Mouse (Mus musculus) thymus, postnatal 14 days (tissue): ENCODE results near the gene Tuba8.

Source experiments
- DNase-seq: peaks from one replicate; pipeline ENCODE4 v3.0.0; 2021

The Tuba8 gene

GRCm38 (mm10) chr6:121210149-121210925 is at the start of gene Tuba8:
TSS of gene Tuba8 (plus strand) at chr6:121210696.
- DNase-seq, result peak; percentile 64

DNA sequence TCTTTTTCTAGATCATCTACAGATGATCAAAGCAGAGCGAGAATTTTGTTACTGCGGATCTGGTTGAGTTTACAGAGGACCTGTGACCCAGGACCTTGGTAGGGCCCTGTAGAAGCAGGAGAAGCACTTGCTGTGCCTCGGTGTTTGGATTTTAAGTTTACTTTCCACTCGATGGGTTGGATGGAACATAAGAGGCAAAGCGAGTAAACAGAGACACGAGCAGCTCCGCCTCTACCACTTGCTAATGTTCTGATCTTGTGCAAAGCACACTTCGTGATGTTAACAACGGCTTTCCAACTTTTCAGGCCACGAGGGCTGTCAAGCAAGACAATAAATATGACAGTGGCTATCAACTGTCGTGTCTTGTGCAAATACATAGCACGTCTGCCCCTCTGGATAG is 47.9 kb upstream of the Tuba8 start:
- DNase-seq, result no peak

- no peak for DNase-seq
Observed at GRCm38 (mm10) chr6:121166098-121166552, 44.4 kb upstream of the Tuba8 start.

DNA sequence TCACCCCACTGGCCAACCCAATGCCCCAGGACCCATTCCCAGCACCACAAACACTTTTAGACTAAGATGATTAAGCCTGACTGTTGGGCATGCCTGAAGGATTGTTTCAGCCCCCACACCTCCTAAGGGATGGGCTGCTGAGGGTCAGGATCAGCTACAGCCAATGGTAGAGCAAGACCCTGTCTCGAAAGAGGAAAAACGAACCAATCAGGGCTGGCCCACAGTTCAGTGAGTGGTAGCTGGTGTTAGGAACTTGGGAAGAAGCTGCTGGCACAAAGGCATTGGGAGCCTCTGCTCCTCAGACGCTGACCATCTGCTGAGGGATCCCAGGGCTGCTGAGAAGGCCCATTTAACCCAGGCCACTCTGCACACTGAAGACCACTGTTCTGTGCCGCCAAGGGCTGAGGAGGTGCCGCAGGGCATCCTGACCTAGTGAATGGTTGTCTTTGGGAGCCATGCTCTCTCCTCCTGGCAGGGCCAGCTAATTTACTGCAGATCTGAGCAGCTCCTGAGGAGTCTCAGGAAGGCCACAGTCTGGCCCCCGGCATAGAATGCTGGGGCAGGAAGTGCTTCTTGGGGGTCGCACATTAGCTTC is 43.0 kb upstream of the Tuba8 start:
- DNase-seq, result no peak

DNA sequence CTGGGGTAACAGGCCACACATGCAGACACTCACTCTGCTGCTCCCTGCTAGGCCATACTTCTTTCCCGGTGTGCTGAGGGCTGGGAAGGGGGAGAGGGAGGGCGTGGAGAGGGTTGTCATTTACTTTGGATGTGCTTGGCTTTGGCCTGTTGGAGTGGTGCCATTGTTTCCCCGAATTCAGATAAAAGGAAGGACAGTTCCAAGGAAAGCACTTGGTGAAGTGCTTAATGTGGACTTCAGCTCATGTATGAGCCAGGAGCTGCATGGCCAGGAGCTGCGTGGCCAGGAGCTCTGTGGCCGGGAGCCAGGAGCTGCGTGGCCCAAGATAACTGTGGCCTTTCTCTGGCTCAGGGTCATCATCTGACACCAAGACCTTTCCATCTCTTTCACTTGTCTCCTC is 39.4 kb upstream of the Tuba8 start:
- no peak for DNase-seq

DNA sequence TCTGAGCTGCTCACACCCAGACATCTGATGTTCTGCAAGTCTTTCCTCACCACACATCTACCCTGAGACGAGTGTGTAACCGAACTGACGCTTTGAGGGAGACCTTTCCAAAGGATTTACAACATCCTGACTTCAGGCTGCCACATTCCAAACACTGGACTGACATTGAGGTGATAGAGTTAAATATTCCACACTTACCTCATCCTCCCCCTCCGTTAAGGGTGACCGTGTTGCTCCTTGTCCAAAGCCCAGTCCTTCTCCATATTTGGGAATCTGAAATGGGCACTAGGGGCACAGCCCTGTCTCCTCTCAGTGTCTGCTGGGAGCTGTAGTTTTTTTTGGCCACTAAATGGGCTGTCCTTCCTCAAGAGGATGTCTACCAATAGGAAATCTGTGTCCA is 37.0 kb upstream of the Tuba8 start:
- DNase-seq, result no peak

GRCm38 (mm10) chr6:121174761-121175160 is 35.7 kb upstream of the Tuba8 start:
- DNase-seq, result no peak

DNA sequence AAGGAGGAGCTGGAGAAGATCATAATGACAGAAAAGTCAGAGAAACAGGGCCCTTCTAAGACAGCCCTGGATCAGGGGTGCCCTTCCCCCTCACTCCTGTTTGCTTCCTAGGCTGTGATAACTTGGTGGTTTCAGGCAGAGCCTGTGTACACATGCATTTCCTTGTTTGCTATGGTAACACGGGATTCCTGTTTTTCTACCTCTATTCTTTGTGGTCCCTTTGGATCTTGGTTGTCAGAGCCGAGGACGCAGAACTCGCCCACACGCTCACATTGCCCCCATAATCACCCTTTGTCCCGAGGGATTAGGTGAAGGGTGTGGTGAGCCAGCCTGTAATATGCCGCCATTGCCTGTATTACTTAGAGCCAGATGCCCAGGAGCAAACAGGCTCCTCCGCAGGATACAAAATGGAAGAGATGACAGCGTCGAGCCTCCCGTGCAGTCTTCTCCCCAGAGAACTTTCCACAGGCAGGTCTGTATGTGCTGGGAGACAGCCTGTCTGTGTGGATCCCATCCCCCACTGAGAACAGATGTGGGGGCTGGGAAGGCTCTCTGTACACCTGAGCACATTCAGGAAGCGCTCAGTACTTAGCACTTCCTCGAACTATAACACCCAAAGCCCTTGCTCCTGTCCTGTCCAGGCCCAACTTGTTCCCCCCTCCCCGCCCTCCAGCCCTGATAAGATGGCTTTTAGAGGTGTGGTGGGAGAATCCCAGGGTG is 34.3 kb upstream of the Tuba8 start:
- no peak for DNase-seq

GRCm38 (mm10) chr6:121176731-121177098 is 33.8 kb upstream of the Tuba8 start:
- DNase-seq, result no peak

DNA sequence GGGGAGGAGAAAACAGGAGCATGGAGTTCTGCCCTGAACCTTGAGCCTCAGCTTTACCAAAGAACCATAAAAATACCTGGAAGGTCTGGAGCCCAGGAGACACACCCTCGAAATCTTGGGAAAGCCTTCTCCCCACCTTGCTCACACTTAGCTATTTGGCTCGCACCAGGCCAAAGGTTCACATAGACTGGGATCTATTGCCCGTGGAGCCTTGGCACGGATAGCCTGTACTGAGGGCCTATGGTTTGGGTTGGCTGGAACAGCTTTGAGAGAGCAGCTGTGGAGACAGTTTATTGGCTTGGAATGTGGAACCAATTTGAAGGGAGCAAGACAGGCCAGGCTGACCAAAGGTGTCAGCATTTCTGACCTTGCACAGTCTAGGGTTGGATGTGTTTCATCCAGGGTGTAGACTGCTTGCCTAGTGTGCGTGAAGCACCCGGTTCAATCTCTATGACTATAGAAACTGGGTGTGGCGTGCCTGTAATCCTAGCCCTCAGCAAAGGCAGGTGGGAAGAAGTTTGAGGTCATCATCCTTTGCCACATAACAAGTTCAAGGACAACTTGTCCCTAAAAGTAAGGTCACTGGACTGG is 33.3 kb upstream of the Tuba8 start:
- no peak for DNase-seq

DNA sequence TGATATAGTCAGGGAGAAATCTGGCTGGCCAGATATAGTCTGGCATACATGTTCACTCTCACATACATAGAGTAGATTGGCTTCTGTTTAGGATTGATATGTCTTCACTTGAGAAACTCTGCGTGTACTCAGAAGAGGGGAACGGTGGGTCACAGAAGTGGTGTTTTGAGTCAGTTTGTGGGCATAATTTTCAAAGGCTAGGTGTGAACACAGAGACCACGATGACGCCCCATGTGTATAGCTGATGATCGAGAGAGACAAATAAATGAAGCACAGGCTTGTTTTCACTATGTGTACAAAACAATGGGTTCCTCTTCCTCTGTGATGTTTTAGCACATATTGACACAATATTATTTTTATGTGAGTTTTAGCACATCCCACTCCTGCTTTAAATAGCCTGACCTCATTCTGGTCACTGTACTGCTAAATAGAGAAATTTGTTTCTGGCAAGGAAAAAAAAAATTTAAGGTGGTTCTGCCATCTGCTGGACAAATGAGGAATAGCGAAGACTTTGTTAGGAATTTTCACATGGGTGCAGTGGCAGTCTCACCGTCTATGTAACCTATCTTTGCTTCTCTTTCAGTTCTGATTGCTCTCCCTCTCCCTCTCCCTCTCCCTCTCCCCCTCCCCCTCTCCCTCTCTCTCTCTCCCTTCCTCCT is 31.7 kb upstream of the Tuba8 start:
- peak; percentile 56 for DNase-seq

GRCm38 (mm10) chr6:121179846-121180245 is 30.6 kb upstream of the Tuba8 start:
- no peak for DNase-seq

DNA sequence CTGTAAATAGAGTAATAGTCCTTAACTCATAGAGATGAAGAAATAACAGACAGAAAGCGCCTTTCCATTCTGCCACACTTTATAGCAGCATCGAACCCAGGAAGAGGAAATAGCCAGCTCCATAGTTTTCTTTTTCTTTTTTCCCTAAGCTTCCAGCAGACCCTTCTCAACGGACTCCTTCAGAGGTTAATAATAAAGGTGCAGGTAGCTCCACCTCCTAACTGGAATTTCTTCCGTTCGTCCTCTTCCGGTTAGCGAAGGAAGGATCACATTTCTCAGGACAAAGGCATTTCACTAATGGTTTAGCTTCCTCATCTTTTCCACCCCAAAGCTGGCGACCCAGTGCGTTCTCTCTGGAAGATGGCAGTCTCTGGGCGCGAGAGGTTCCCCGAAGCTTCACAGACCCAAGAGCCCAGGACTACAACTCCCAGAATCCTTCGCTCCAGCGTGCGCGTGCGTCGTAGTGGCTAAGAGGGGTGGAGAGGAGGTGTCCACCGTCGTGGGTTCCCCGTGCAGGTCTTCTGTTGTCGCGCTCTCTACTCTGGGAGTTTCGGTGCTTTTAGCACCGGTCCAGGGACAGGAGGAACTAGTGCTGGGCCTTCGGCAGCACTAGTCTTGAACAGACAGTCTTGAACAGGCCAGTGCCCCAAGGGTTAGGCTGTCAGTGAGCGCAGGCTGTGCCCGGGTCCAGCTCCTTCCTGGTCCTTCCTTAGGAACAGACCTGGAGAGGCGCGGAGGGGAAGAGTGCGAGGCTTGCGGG is 26.9 kb upstream of the Tuba8 start, which contains the start of gene Pex26:
Pex26 (plus strand) TSS at position 254 of the 760 bp plus-strand sequence.
- DNase-seq, result peak; percentile 96

DNA sequence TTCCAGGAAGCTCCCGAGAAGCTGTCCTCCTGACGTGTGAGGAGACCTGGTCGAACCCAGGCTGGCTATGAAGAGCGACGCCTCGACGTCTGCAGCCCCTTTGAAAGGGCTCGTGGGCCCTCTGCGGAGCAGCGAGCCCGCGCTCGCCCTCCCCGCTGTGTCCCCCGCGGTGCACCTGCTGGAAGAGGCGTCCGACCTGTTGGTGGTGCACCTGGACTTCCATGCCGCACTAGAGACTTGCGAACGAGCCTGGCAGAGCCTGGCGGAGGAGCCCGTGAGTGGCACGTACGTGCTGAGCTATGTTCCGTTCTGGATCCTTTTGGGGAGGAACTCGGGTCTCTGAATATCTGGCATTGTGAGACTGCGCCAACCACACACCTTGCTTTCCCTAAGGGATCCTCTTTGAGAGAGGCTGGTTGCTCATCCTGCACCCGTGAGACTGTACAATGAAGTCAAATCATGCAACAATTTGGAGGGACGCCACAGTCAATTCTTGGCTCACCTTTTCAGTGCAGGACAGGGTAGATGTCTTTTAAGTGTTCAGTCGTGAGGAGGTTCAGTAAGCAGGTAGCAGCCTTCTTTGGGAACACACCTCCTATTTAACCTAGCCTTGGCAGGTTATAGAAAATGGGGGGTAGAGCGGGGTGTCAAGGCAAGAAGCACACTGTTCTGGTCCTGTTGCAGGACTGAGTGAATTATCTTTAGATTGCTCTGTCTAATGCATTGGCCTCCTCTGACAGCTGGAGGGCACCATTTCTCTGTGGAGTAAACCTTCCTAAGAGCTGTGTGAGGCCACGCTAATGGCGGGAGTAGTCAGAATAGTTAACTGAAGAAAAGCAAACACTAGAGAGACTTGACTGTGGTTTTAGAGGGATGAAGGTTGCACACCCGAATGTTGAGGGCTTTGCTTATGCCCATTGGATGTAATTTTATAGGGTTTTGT is 26.0 kb upstream of the Tuba8 start:
- DNase-seq, result peak; percentile 78

GRCm38 (mm10) chr6:121185232-121185631 is 25.3 kb upstream of the Tuba8 start:
- no peak for DNase-seq

GRCm38 (mm10) chr6:121191261-121192009 is 19.1 kb upstream of the Tuba8 start:
- no peak for DNase-seq

DNA sequence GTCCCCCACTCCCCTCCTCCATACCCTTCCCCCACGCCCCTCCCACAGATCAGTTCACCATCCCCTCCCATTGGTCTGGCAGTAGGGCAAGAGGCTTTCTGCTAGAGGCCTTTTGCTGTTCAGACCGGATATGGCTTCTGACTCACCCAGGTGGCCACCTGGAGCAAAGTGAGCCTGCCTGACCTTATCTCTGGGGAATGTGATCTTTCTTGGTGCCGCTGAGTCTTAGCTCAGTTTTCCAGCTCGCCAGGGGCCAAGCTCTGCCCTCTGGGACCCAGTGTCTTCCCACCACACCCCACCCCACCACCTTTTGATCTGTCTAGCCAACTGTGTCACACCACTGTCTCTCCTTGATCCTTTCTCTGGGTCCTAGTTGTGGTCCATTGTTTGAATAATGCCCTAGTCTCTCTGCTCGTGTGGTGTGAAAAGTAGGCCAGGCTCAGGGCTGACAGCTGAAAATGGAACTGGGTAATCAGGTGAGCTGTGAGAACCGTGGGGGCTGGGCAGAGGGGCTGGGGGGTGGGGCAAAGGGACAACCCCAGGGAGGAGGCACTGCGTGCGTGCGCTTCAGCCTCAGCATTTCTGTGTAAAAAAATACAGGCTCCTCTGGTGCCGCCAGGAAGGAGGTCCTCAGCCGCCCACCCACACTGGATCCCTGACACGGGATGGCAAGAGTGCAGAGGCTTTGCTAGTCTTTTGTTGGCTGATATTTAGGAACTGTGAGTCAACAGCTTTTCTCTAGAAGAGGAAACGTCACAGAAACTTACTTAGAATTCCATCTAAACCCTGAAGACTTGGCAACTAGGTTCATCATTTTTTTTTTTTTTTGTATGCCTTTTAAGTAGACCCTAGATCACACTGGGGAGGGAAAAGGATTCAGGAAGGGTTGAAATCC is 16.2 kb upstream of the Tuba8 start:
- DNase-seq, result no peak

DNA sequence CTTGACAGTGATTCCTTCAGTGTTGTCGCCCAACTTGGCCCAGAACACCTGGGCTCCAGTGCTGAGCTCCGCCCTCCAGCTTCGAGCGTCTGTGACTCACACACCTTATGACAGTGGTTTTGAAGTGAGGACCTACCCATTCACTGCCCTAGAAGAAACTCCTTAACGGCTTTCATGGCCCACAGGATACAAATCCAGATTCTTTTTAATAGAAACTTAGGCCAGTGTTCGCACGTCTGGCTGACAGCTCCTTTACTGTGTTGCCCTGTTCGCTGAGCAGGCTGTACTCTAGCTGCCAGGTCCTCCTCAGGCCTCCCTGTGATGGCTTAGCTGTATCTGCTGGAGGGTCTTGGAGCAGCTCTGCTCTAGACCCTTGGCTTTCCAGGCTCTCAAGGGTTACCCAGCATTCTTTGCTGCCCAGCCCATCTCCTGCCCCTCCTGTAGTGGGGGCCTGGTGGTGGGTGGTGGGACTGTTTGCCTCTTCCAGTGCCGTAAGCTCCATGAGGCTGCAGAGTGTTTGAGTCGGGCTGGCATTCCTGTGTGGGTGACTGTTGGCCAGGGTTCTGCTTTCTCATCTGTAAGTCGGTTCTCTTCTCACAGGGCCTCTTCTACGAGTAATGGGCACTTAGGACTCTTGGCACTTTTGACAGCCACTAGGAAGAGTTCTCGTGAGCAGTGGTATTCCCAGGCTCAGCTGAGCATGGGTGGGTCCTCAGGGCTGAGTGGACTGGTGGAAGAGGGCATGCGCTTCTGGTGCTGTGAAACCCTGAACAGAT is 15.4 kb upstream of the Tuba8 start:
- DNase-seq, result no peak
